Mouse (Mus musculus) liver, adult 2 months (tissue): ENCODE data around the gene Asb11. TPM values are rescaled to one million over a fixed set of nuclear protein-coding genes. Genes with fewer than 3 reads are reported as not detected.

Experiments used
- DNase-seq: peaks from one replicate; pipeline ENCODE4 v3.0.0-alpha.2; 2011; ENCODE audit warnings: low read depth, low spot score; ENCODE audit errors: extremely low read depth
- H3K27ac ChIP-seq: fragments of 200-500 bp; replicated peaks from 2 replicates; pipeline ENCODE4 v1.5.1; 2012; ENCODE audit warnings: low read depth, mild to moderate bottlenecking, control low read depth, inconsistent platforms, low read length; ENCODE audit not compliant: insufficient read depth
- H3K27me3 ChIP-seq: fragments of 200-500 bp; 2 replicates; pipeline ENCODE4 v1.6.1; 2012; ENCODE audit warnings: mild to moderate bottlenecking, moderate library complexity, low read length, inconsistent platforms; ENCODE audit not compliant: control insufficient read depth, insufficient read depth
- H3K36me3 ChIP-seq: fragments of 200-500 bp; 2 replicates; pipeline ENCODE4 v1.6.1; 2012; ENCODE audit warnings: low read length, inconsistent platforms; ENCODE audit not compliant: control insufficient read depth, insufficient read depth
- H3K4me1 ChIP-seq: fragments of 200-500 bp; 2 replicates; pipeline ENCODE4 v1.6.1; 2011; ENCODE audit warnings: low read length; ENCODE audit not compliant: control insufficient read depth, insufficient read depth
- H3K4me3 ChIP-seq: fragments of 200-500 bp; 2 replicates; pipeline ENCODE4 v1.5.1; 2011; ENCODE audit warnings: low read depth, mild to moderate bottlenecking, control low read depth, low read length, moderate library complexity; ENCODE audit not compliant: insufficient read depth
- H3K79me2 ChIP-seq: fragments of 200-500 bp; 2 replicates; pipeline ENCODE4 v1.6.1; 2012; ENCODE audit warnings: inconsistent platforms, mild to moderate bottlenecking, low read length, moderate library complexity; ENCODE audit not compliant: control insufficient read depth, insufficient read depth
- H3K9ac ChIP-seq: fragments of 200-500 bp; 2 replicates; pipeline ENCODE4 v1.6.1; 2012; ENCODE audit warnings: low read depth, mild to moderate bottlenecking, control low read depth, inconsistent platforms, low read length
- CTCF ChIP-seq: fragments of 200-500 bp; IDR thresholded peaks from 2 replicates; pipeline ENCODE4 v1.5.1; 2011; ENCODE audit warnings: low read depth, low read length, control low read depth
- POLR2A ChIP-seq: fragments of 200-500 bp; IDR thresholded peaks from 2 replicates; pipeline ENCODE4 v1.6.1; 2011; ENCODE audit warnings: low read length, control low read depth; ENCODE audit not compliant: insufficient read depth; ENCODE audit errors: extremely low read depth
- WGBS: fragments of 180-500 bp; shearing (Covaris S2); methylation state at CpG from one replicate; pipeline ENCODE4 v1.1.7; 2018; 5-methylcytosine and 5-hydroxymethylcytosine counted together
- polyA plus RNA-seq: library from polyadenylated mRNA; depleted of rRNA; stranded (reverse); fragments of >200 nt; gene quantifications from 2 replicates; pipeline ENCODE4 v1.2.3, GENCODE M21; 2012; rRNA removed
- total RNA-seq: library from RNA; depleted of rRNA; stranded (reverse); fragments of >200 nt; gene quantifications from 2 replicates; pipeline ENCODE4 v1.2.3, GENCODE M21; 2014; rRNA removed

Asb11 gene
- total RNA-seq: 0.09 TPM in 1 of 2 replicates, not detected in the other
- not detected in 2 replicates for polyA plus RNA-seq

DNA sequence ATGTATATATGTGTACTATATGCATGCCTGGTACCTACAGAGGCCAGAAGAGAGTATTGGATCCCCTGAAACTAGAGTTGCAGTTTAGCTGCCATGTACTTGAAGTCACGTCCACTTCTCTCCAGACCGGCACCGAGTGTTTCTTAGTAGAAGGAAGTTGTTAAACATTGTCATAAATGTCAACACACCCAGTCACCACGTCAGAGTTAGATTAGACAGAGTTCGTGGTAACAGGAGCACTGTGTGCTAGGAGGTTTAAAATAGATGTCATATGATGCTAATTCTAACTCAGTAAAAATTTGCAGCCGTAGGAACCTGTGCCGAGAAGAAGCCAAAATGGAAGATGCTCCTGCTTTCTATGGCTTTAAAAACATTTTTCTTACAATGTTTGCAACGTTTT, at the start of gene Asb11:
TSS of gene Asb11 (plus strand) at position 286 of the 400 bp plus-strand sequence.
- no peaks in the 10 kb centered on the region; the same call in 1 of the 2 replicates for H3K36me3 ChIP-seq
- no peaks in the 10 kb centered on the region for H3K79me2 ChIP-seq
- no peak within 1 kb of the TSS for H3K9ac ChIP-seq
- peaks cover 2% of the 10 kb centered on the region; the same call in 1 of the 2 replicates for H3K4me1 ChIP-seq
- DNase-seq: no peak
- no peak within 1 kb of the TSS for H3K4me3 ChIP-seq
- no peaks in the 10 kb centered on the region for H3K27me3 ChIP-seq
- no peak within 1 kb of the TSS for H3K27ac ChIP-seq
- WGBS: 39% methylated on average over 8 of the region's 8 CpGs
- TF ChIP-seq POLR2A (no peak), CTCF (no peak)

DNA sequence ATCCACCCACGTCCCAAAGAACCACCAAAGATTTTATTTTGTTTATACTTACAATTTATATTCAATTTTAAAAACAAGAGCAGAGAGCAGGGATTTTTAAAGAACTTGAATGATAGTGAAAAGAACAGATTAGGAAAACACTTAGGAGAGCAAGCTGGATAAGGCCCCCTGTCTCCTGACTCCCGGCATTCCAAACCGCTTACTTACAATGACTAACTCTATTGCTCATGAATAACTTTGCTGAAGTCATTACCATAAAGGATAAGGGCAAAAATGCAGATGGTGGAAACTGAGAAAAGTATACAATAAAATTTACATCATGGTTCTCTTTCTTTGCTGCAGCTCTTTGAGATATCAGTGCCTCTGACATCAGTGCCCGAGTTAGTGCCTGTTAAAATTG, 42.7 kb upstream of the Asb11 start:
- Histone ChIP-seq H3K9ac (no peak overlapping the region), H3K4me3 (no peak overlapping the region), H3K36me3 (peaks cover 2% of the 10 kb centered on the region; the same call in 1 of the 2 replicates), H3K27me3 (no peaks in the 10 kb centered on the region), H3K27ac (no peak overlapping the region), H3K4me1 (no peaks in the 10 kb centered on the region), H3K79me2 (no peaks in the 10 kb centered on the region)
- no peak for TF ChIP-seq POLR2A
- TF ChIP-seq CTCF: no peak
- 87% methylated on average over 4 of the region's 4 CpGs for WGBS
- DNase-seq: no peak

GRCm38 (mm10) chrX:164398456-164398855, 38.3 kb upstream of the Asb11 start:
- H3K27me3 ChIP-seq: no peaks in the 10 kb centered on the region

DNA sequence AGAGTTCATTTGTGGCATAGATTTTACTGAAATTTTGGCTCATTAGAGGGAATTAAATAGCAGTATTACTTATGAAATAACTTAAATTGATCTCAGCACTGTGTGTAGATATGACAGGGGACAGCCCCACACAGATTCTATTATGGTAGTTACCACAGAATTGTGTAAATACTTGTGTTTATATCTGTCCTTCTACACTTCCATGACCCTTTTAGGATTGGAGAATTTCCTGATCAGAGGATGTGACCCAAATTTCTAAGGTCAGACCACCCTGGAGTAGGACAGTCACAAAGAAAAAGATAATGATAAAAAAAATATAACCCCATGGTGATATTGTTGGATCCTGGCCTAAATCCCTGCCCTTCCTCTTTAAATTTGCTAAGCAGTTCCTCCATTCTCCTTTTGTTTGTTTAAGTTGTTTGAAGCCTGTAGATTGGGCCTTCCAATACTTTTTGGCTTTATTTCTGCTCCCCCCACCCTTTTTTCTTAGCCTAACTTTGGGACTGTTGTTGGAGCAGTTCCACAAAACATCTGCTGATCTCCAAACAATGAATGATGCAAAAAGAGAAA, 31.6 kb upstream of the Asb11 start:
- DNase-seq: no peak
- H3K27me3 ChIP-seq: no peaks in the 10 kb centered on the region
- H3K36me3 ChIP-seq: no peaks in the 10 kb centered on the region; the same call in 1 of the 2 replicates
- H3K27ac ChIP-seq: no peak overlapping the region
- H3K79me2 ChIP-seq: no peaks in the 10 kb centered on the region
- no peaks in the 10 kb centered on the region for H3K4me1 ChIP-seq
- no peak overlapping the region for H3K4me3 ChIP-seq
- TF ChIP-seq POLR2A (no peak), CTCF (no peak)
- no peak overlapping the region for H3K9ac ChIP-seq

More at GRCm38 (mm10) chrX:164398456-164398855, 38.3 kb upstream of the Asb11 start:
- Histone ChIP-seq H3K4me3 (no peak overlapping the region), H3K36me3 (peaks cover 2% of the 10 kb centered on the region), H3K4me1 (no peaks in the 10 kb centered on the region), H3K9ac (no peak overlapping the region), H3K79me2 (no peaks in the 10 kb centered on the region), H3K27ac (no peak overlapping the region)
- WGBS: 67% methylated on average over 3 of the region's 3 CpGs
- TF ChIP-seq POLR2A: no peak
- no peak for TF ChIP-seq CTCF
- DNase-seq: no peak

GRCm38 (mm10) chrX:164406133-164407022, 30.4 kb upstream of the Asb11 start:
- Histone ChIP-seq H3K79me2 (no peaks in the 10 kb centered on the region), H3K4me3 (no peak overlapping the region), H3K27ac (no peak overlapping the region), H3K27me3 (no peaks in the 10 kb centered on the region), H3K9ac (no peak overlapping the region), H3K4me1 (no peaks in the 10 kb centered on the region), H3K36me3 (no peaks in the 10 kb centered on the region; the same call in 1 of the 2 replicates)
- 94% methylated on average over 9 of the region's 9 CpGs for WGBS
- DNase-seq: no peak
- TF ChIP-seq POLR2A (no peak), CTCF (no peak)
